Mouse (Mus musculus) midbrain, embryonic 11.5 days (tissue): ENCODE measurements around the gene Ticrr. TPM values are rescaled to one million over a fixed set of nuclear protein-coding genes. Genes with fewer than 3 reads are reported as not detected.

Experiments used
- ATAC-seq: fragments of 200-750 bp; cut with Nextera tagmentation; 2 replicates; pipeline ENCODE4 v1.8.0; 2017; ENCODE audit warnings: moderate TSS enrichment, moderate library complexity; ENCODE audit not compliant: low FRiP score
- DNase-seq: peaks from one replicate; pipeline ENCODE4 v3.0.0; 2015; ENCODE audit warnings: low spot score; ENCODE audit errors: missing footprints
- H3K27ac ChIP-seq: fragments of 300-500 bp; sonication (generic); 2 replicates; pipeline ENCODE4 v1.5.1; 2014; ENCODE audit warnings: low read depth, low read length
- H3K27me3 ChIP-seq: fragments of 300-500 bp; sonication (generic); 2 replicates; pipeline ENCODE4 v1.6.1; 2014; ENCODE audit warnings: mild to moderate bottlenecking, low read length, moderate library complexity, mixed read lengths; ENCODE audit not compliant: control insufficient read depth, insufficient read depth
- H3K36me3 ChIP-seq: fragments of 300-500 bp; sonication (generic); 2 replicates; pipeline ENCODE4 v1.6.1; 2014; ENCODE audit warnings: mild to moderate bottlenecking, low read length, moderate library complexity, mixed read lengths; ENCODE audit not compliant: control insufficient read depth, insufficient read depth
- H3K4me1 ChIP-seq: fragments of 300-500 bp; sonication (generic); 2 replicates; pipeline ENCODE4 v1.6.1; 2014; ENCODE audit warnings: low read length; ENCODE audit not compliant: control insufficient read depth, insufficient read depth
- H3K4me2 ChIP-seq: fragments of 300-500 bp; sonication (generic); 2 replicates; pipeline ENCODE4 v1.6.1; 2014; ENCODE audit warnings: mild to moderate bottlenecking, moderate library complexity
- H3K4me3 ChIP-seq: fragments of 300-500 bp; sonication (generic); 2 replicates; pipeline ENCODE4 v1.5.1; 2014; ENCODE audit warnings: low read depth, low read length
- H3K9ac ChIP-seq: fragments of 300-500 bp; sonication (generic); 2 replicates; pipeline ENCODE4 v1.6.1; 2014; ENCODE audit warnings: low read length
- H3K9me3 ChIP-seq: fragments of 300-500 bp; sonication (generic); 2 replicates; pipeline ENCODE4 v1.6.1; 2016; ENCODE audit warnings: low read length; ENCODE audit not compliant: control insufficient read depth
- WGBS: fragments of 180-500 bp; shearing (Covaris S2); extraction: QIAGEN DNeasy Blood & Tissue Kit; methylation state at CpG from one replicate; pipeline ENCODE4 v1.1.7; 2014; 5-methylcytosine and 5-hydroxymethylcytosine counted together
- polyA plus RNA-seq: library from polyadenylated mRNA; unstranded; fragments of >200 nt; fragmentation: Nextera tagmentation; extraction: Ambion mirVana; gene quantifications from 2 replicates; pipeline ENCODE4 v1.2.1, GENCODE M21; 2014

Ticrr gene
- polyA plus RNA-seq, 1 experiment from 2014 or later, result 16.0 TPM

- Histone ChIP-seq H3K4me1 (no peaks in the 10 kb centered on the region), H3K27ac (no peak within 1 kb of the TSS), H3K4me2 (no peak within 1 kb of the TSS), H3K36me3 (no peaks in the 10 kb centered on the region), H3K9me3 (no peaks in the 10 kb centered on the region), H3K27me3 (peaks cover 3% of the 10 kb centered on the region; the same call in 1 of the 2 replicates), H3K9ac (no peak within 1 kb of the TSS), H3K4me3 (no peak within 1 kb of the TSS)
- WGBS, result 61% methylated on average over 4 of the region's 4 CpGs
- no peak for ATAC-seq
- no peak for DNase-seq
Measured at GRCm38 (mm10) chr7:79732622-79733021, 72.6 kb downstream of the Ticrr start, which contains the start of gene Plin1. TSS of gene Plin1 (minus strand) at chr7:79732903.

GRCm38 (mm10) chr7:79734563-79734962, 74.6 kb downstream of the Ticrr start:
- Histone ChIP-seq H3K36me3 (no peaks in the 10 kb centered on the region), H3K27ac (no peak overlapping the region), H3K4me1 (no peaks in the 10 kb centered on the region), H3K9me3 (no peaks in the 10 kb centered on the region), H3K4me3 (no peak overlapping the region), H3K27me3 (0 out of 2 replicates have a peak, but pooled peaks cover 3% of the 10 kb centered on the region), H3K9ac (no peak overlapping the region), H3K4me2 (no peak overlapping the region)
- 85% methylated on average over 8 of the region's 8 CpGs for WGBS
- DNase-seq (no peak), ATAC-seq (no peak)

- no peaks in the 10 kb centered on the region for H3K9me3 ChIP-seq
- H3K4me2 ChIP-seq, result no peak overlapping the region
- no peak overlapping the region for H3K9ac ChIP-seq
- no peak overlapping the region for H3K27ac ChIP-seq
- ATAC-seq (no peak), DNase-seq (no peak)
- H3K4me1 ChIP-seq, result no peaks in the 10 kb centered on the region
- no peaks in the 10 kb centered on the region for H3K27me3 ChIP-seq
- no peak overlapping the region for H3K4me3 ChIP-seq
- no peaks in the 10 kb centered on the region for H3K36me3 ChIP-seq
- 91% methylated on average over 14 of the region's 14 CpGs for WGBS
Measured at GRCm38 (mm10) chr7:79736511-79736910, 76.5 kb downstream of the Ticrr start.

- no peaks in the 10 kb centered on the region for H3K9me3 ChIP-seq
- no peaks in the 10 kb centered on the region for H3K36me3 ChIP-seq
- H3K27ac ChIP-seq, result no peak overlapping the region
- no peak overlapping the region for H3K9ac ChIP-seq
- H3K27me3 ChIP-seq, result no peaks in the 10 kb centered on the region
- H3K4me2 ChIP-seq, result no peak overlapping the region
- WGBS, result 100% methylated on average over 2 of the region's 2 CpGs
- no peak overlapping the region for H3K4me3 ChIP-seq
- DNase-seq (no peak), ATAC-seq (no peak)
- no peaks in the 10 kb centered on the region; the same call in 1 of the 2 replicates for H3K4me1 ChIP-seq
Measured at GRCm38 (mm10) chr7:79738913-79739312, 78.9 kb downstream of the Ticrr start.

- WGBS, result 80% methylated on average over 4 of the region's 4 CpGs
- Histone ChIP-seq H3K4me3 (no peak overlapping the region), H3K9me3 (no peaks in the 10 kb centered on the region), H3K36me3 (no peaks in the 10 kb centered on the region), H3K27ac (no peak overlapping the region), H3K4me1 (no peaks in the 10 kb centered on the region; the same call in 1 of the 2 replicates), H3K9ac (no peak overlapping the region), H3K4me2 (no peak overlapping the region), H3K27me3 (no peaks in the 10 kb centered on the region)
- no peak for DNase-seq
- ATAC-seq, result no peak
Measured at GRCm38 (mm10) chr7:79740279-79740678, 80.3 kb downstream of the Ticrr start.

- ATAC-seq, result no peak
- no peaks in the 10 kb centered on the region for H3K27me3 ChIP-seq
- peak overlapping the region; percentile 100 for H3K4me2 ChIP-seq
- H3K36me3 ChIP-seq, result no peaks in the 10 kb centered on the region
- no peaks in the 10 kb centered on the region; the same call in 1 of the 2 replicates for H3K4me1 ChIP-seq
- peak overlapping the region; percentile 71 for H3K9ac ChIP-seq
- H3K4me3 ChIP-seq, result peak overlapping the region; percentile 69
- DNase-seq, result no peak
- H3K27ac ChIP-seq, result no peak overlapping the region
- no peaks in the 10 kb centered on the region for H3K9me3 ChIP-seq
- WGBS, result 27% methylated on average over 11 of the region's 11 CpGs
Measured at GRCm38 (mm10) chr7:79742277-79742658, 82.3 kb downstream of the Ticrr start.

GRCm38 (mm10) chr7:79742659-79743536, 82.9 kb downstream of the Ticrr start, which contains the start of the genes Pex11a and Wdr93:
TSS of gene Pex11a (minus strand) at chr7:79743131.
TSS of gene Wdr93 (plus strand) at chr7:79743163.
- peak within 1 kb of the TSS; percentile 71 for H3K9ac ChIP-seq
- ATAC-seq (peak; percentile 81), DNase-seq (peak; percentile 95)
- H3K4me3 ChIP-seq, result peak within 1 kb of the TSS; percentile 69
- H3K4me1 ChIP-seq, result no peaks in the 10 kb centered on the region; the same call in 1 of the 2 replicates
- no peak within 1 kb of the TSS for H3K27ac ChIP-seq
- WGBS, result 3% methylated on average over 44 of the region's 46 CpGs
- H3K9me3 ChIP-seq, result no peaks in the 10 kb centered on the region
- no peaks in the 10 kb centered on the region for H3K27me3 ChIP-seq
- H3K36me3 ChIP-seq, result no peaks in the 10 kb centered on the region
- H3K4me2 ChIP-seq, result peak within 1 kb of the TSS; percentile 100

- Histone ChIP-seq H3K4me2 (no peak overlapping the region), H3K4me1 (no peaks in the 10 kb centered on the region; the same call in 1 of the 2 replicates), H3K27ac (no peak overlapping the region), H3K9ac (no peak overlapping the region), H3K4me3 (no peak overlapping the region), H3K9me3 (no peaks in the 10 kb centered on the region), H3K27me3 (no peaks in the 10 kb centered on the region), H3K36me3 (no peaks in the 10 kb centered on the region)
- ATAC-seq, result no peak
- WGBS, result 94% methylated on average over 9 of the region's 9 CpGs
- no peak for DNase-seq
Measured at GRCm38 (mm10) chr7:79744051-79744450, 84.1 kb downstream of the Ticrr start.

GRCm38 (mm10) chr7:79744585-79744984, 84.6 kb downstream of the Ticrr start:
- Histone ChIP-seq H3K36me3 (no peaks in the 10 kb centered on the region), H3K4me3 (no peak overlapping the region), H3K27me3 (no peaks in the 10 kb centered on the region), H3K9me3 (no peaks in the 10 kb centered on the region), H3K9ac (no peak overlapping the region), H3K4me2 (no peak overlapping the region), H3K4me1 (no peaks in the 10 kb centered on the region; the same call in 1 of the 2 replicates), H3K27ac (no peak overlapping the region)
- 78% methylated on average over 5 of the region's 5 CpGs for WGBS
- no peak for ATAC-seq
- DNase-seq, result no peak
